Mouse (Mus musculus) cerebellum, adult 2 months (tissue): Measurements from ENCODE around the gene Nt5c.

Experiments used
- CTCF ChIP-seq: fragments of 200-500 bp; IDR thresholded peaks from 2 replicates; pipeline ENCODE4 v1.5.1; 2011; ENCODE audit warnings: low read depth, mild to moderate bottlenecking, control low read depth, low read length, moderate library complexity, borderline replicate concordance; ENCODE audit not compliant: insufficient read depth
- POLR2A ChIP-seq: fragments of 200-500 bp; IDR thresholded peaks from 2 replicates; pipeline ENCODE4 v1.6.1; 2011; ENCODE audit warnings: low read length, control low read depth, borderline replicate concordance; ENCODE audit not compliant: insufficient read depth

- TF ChIP-seq POLR2A: no peak
- TF ChIP-seq CTCF: no peak
Measured at GRCm38 (mm10) chr11:115485155-115485554, 6.5 kb downstream of the Nt5c start.
